Mouse (Mus musculus) neural tube, embryonic 14.5 days (tissue): ENCODE measurements around the gene Col15a1. TPM values are rescaled to one million over a fixed set of nuclear protein-coding genes. Genes with fewer than 3 reads are reported as not detected.

ENCODE experiments used
- ATAC-seq: fragments of 200-750 bp; cut with Nextera tagmentation; 2 replicates; pipeline ENCODE4 v1.8.0; 2017; ENCODE audit warnings: low read depth, mild to moderate bottlenecking, moderate TSS enrichment, moderate library complexity
- H3K27ac ChIP-seq: fragments of 300-500 bp; sonication (generic); 2 replicates; pipeline ENCODE4 v1.5.1; 2014; ENCODE audit warnings: low read depth, mild to moderate bottlenecking, control low read depth, low read length, moderate library complexity, mixed read lengths
- H3K27me3 ChIP-seq: fragments of 300-500 bp; sonication (generic); 2 replicates; pipeline ENCODE4 v1.6.1; 2014; ENCODE audit warnings: low read length; ENCODE audit not compliant: control insufficient read depth, insufficient read depth
- H3K36me3 ChIP-seq: fragments of 300-500 bp; sonication (generic); 2 replicates; pipeline ENCODE4 v1.6.1; 2014; ENCODE audit warnings: low read length, mixed read lengths; ENCODE audit not compliant: control insufficient read depth, insufficient read depth
- H3K4me1 ChIP-seq: fragments of 300-500 bp; sonication (generic); 2 replicates; pipeline ENCODE4 v1.6.1; 2014; ENCODE audit warnings: low read length; ENCODE audit not compliant: control insufficient read depth, insufficient read depth
- H3K4me2 ChIP-seq: fragments of 300-500 bp; sonication (generic); 2 replicates; pipeline ENCODE4 v1.6.1; 2014; ENCODE audit warnings: mild to moderate bottlenecking, low read depth, low read length, control low read depth
- H3K4me3 ChIP-seq: fragments of 300-500 bp; sonication (generic); 2 replicates; pipeline ENCODE4 v1.5.1; 2014; ENCODE audit warnings: low read depth, low read length, control low read depth, mixed read lengths
- H3K9ac ChIP-seq: fragments of 300-500 bp; sonication (generic); replicated peaks from 2 replicates; pipeline ENCODE4 v1.6.1; 2014; ENCODE audit warnings: low read depth, mild to moderate bottlenecking, control low read depth, low read length, mixed read lengths
- H3K9me3 ChIP-seq: fragments of 300-500 bp; sonication (generic); 2 replicates; pipeline ENCODE4 v1.6.1; 2016; ENCODE audit warnings: low read length; ENCODE audit not compliant: control insufficient read depth
- WGBS: fragments of 180-500 bp; shearing (Covaris S2); extraction: QIAGEN DNeasy Blood & Tissue Kit; methylation state at CpG from one replicate; pipeline ENCODE4 v1.1.7; 2014; 5-methylcytosine and 5-hydroxymethylcytosine counted together
- polyA plus RNA-seq: library from polyadenylated mRNA; unstranded; fragments of >200 nt; fragmentation: Nextera tagmentation; extraction: Ambion mirVana; gene quantifications from 2 replicates; pipeline ENCODE4 v1.2.1, GENCODE M21; 2014

The Col15a1 gene
- polyA plus RNA-seq, 1 experiment from 2014 or later: 2.0 TPM

GRCm38 (mm10) chr4:47352803-47353388, 144.9 kb downstream of the Col15a1 start, which contains the start of gene Tgfbr1:
Tgfbr1 (plus strand) TSS chr4:47353222.
- peak within 1 kb of the TSS; percentile 88 for H3K27ac ChIP-seq
- peaks cover 14% of the 10 kb centered on the region; the same call in 1 of the 2 replicates for H3K4me1 ChIP-seq
- peak within 1 kb of the TSS; percentile 94 for H3K9ac ChIP-seq
- ATAC-seq: peak; percentile 98
- H3K4me2 ChIP-seq: peak within 1 kb of the TSS; percentile 95
- H3K27me3 ChIP-seq: no peaks in the 10 kb centered on the region
- no peaks in the 10 kb centered on the region for H3K36me3 ChIP-seq
- no peaks in the 10 kb centered on the region for H3K9me3 ChIP-seq
- peak within 1 kb of the TSS; percentile 94 for H3K4me3 ChIP-seq
- 0% methylated on average over 32 of the region's 65 CpGs for WGBS

GRCm38 (mm10) chr4:47353416-47354111, 145.6 kb downstream of the Col15a1 start:
- Histone ChIP-seq H3K4me3 (peak overlapping the region; percentile 94), H3K4me1 (peaks cover 14% of the 10 kb centered on the region; the same call in 1 of the 2 replicates), H3K4me2 (peak overlapping the region; percentile 95), H3K27ac (peak overlapping the region; percentile 88), H3K27me3 (no peaks in the 10 kb centered on the region), H3K9ac (peak overlapping the region; percentile 94), H3K36me3 (no peaks in the 10 kb centered on the region), H3K9me3 (no peaks in the 10 kb centered on the region)
- WGBS: 1% methylated on average over 55 of the region's 73 CpGs
- peak; percentile 70 for ATAC-seq

- H3K4me1 ChIP-seq: peaks cover 14% of the 10 kb centered on the region; the same call in 1 of the 2 replicates
- H3K36me3 ChIP-seq: no peaks in the 10 kb centered on the region
- peak overlapping the region; percentile 94; the same call in 1 of the 2 replicates for H3K9ac ChIP-seq
- H3K27me3 ChIP-seq: no peaks in the 10 kb centered on the region
- peak overlapping the region; percentile 94 for H3K4me3 ChIP-seq
- no peak overlapping the region for H3K27ac ChIP-seq
- whole genome bisulfite sequencing: 39% methylated on average over 3 of the region's 3 CpGs
- H3K4me2 ChIP-seq: peak overlapping the region; percentile 95
- no peak for ATAC-seq
- no peaks in the 10 kb centered on the region for H3K9me3 ChIP-seq
Observed at GRCm38 (mm10) chr4:47354304-47354703, 146.3 kb downstream of the Col15a1 start.

GRCm38 (mm10) chr4:47362662-47363061, 154.7 kb downstream of the Col15a1 start:
- WGBS: 89% methylated on average over 2 of the region's 2 CpGs
- no peaks in the 10 kb centered on the region for H3K36me3 ChIP-seq
- no peaks in the 10 kb centered on the region for H3K9me3 ChIP-seq
- no peak for ATAC-seq
- no peak overlapping the region for H3K9ac ChIP-seq
- H3K27ac ChIP-seq: no peak overlapping the region
- H3K4me1 ChIP-seq: no peaks in the 10 kb centered on the region
- H3K27me3 ChIP-seq: no peaks in the 10 kb centered on the region
- no peak overlapping the region for H3K4me2 ChIP-seq
- no peak overlapping the region for H3K4me3 ChIP-seq

Other genes with a start within 250 kb of the Col15a1 start
- gene Gabbr2, start 216.3 kb upstream of the Col15a1 start, polyA plus RNA-seq: 12.2 and 16.4 TPM in 2 replicates
- 3.6 and 5.3 TPM in 2 replicates for gene Anks6, start 150.7 kb upstream of the Col15a1 start, polyA plus RNA-seq
- 0.58 and 1.1 TPM in 2 replicates for gene Galnt12, start 116.3 kb upstream of the Col15a1 start, polyA plus RNA-seq
- gene Tgfbr1, start 145.1 kb downstream of the Col15a1 start, polyA plus RNA-seq: 31.7 and 44.4 TPM in 2 replicates